Mouse (Mus musculus): ENCODE measurements around the gene Lrrtm1. TPM values are rescaled to one million over a fixed set of nuclear protein-coding genes. Genes with fewer than 3 reads are reported as not detected.

The Lrrtm1 gene
- polyA plus RNA-seq, 1 experiment from 2014 or later = 48.9 TPM

GRCm38 (mm10) chr6:77222849-77223638, 19.4 kb upstream of the Lrrtm1 start:
- Histone ChIP-seq H3K27ac (ENCODE audit: low read depth, low read length) (no peak overlapping the region), H3K4me3 (ENCODE audit: low read depth, low read length) (no peak overlapping the region), H3K4me2 (ENCODE audit: low read depth, low read length) (no peak overlapping the region), H3K9ac (replicated peaks; ENCODE audit: low read depth, low read length) (no peak overlapping the region), H3K36me3 (ENCODE audit: control insufficient read depth, insufficient read depth, low read length) (no peaks in the 10 kb centered on the region), H3K27me3 (ENCODE audit: control insufficient read depth, insufficient read depth, low read length) (no peaks in the 10 kb centered on the region), H3K9me3 (ENCODE audit: control insufficient read depth, low read length) (no peaks in the 10 kb centered on the region), H3K4me1 (ENCODE audit: control insufficient read depth, insufficient read depth, low read length) (0 out of 2 replicates have a peak, but pooled peaks cover 5% of the 10 kb centered on the region)
- peak; percentile 93 for ATAC-seq (ENCODE audit: low read depth)
- 31% methylated on average over 16 of the region's 16 CpGs for WGBS

- no peak overlapping the region for H3K27ac ChIP-seq (ENCODE audit: low read depth, low read length)
- no peak overlapping the region for H3K4me3 ChIP-seq (ENCODE audit: low read depth, low read length)
- H3K4me1 ChIP-seq (ENCODE audit: control insufficient read depth, insufficient read depth, low read length) = no peaks in the 10 kb centered on the region
- H3K4me2 ChIP-seq (ENCODE audit: low read depth, low read length) = no peak overlapping the region
- H3K36me3 ChIP-seq (ENCODE audit: control insufficient read depth, insufficient read depth, low read length) = no peaks in the 10 kb centered on the region
- H3K9me3 ChIP-seq (ENCODE audit: control insufficient read depth, low read length) = no peaks in the 10 kb centered on the region
- no peaks in the 10 kb centered on the region for H3K27me3 ChIP-seq (ENCODE audit: control insufficient read depth, insufficient read depth, low read length)
- ATAC-seq (ENCODE audit: low read depth) = no peak
- WGBS = 3% methylated on average over 1 of the region's 1 CpGs
- no peak overlapping the region for H3K9ac ChIP-seq (replicated peaks; ENCODE audit: low read depth, low read length)
These were observed 2.1 kb upstream of the Lrrtm1 start for GRCm38 (mm10) chr6:77240426-77240825.

GRCm38 (mm10) chr6:77243541-77244231, 1.2 kb downstream of the Lrrtm1 start:
- under 1% methylated on average over 43 of the region's 43 CpGs for whole genome bisulfite sequencing

GRCm38 (mm10) chr6:77253480-77253879, 11.0 kb downstream of the Lrrtm1 start:
- no peaks in the 10 kb centered on the region for H3K4me1 ChIP-seq (ENCODE audit: control insufficient read depth, insufficient read depth, low read length)
- 83% methylated on average over 5 of the region's 5 CpGs for WGBS
- no peak overlapping the region for H3K9ac ChIP-seq (replicated peaks; ENCODE audit: low read depth, low read length)
- H3K27me3 ChIP-seq (ENCODE audit: control insufficient read depth, insufficient read depth, low read length) = no peaks in the 10 kb centered on the region
- H3K9me3 ChIP-seq (ENCODE audit: control insufficient read depth, low read length) = no peaks in the 10 kb centered on the region
- no peak overlapping the region for H3K4me2 ChIP-seq (ENCODE audit: low read depth, low read length)
- no peak overlapping the region for H3K4me3 ChIP-seq (ENCODE audit: low read depth, low read length)
- no peak for ATAC-seq (ENCODE audit: low read depth)
- H3K27ac ChIP-seq (ENCODE audit: low read depth, low read length) = no peak overlapping the region
- H3K36me3 ChIP-seq (ENCODE audit: control insufficient read depth, insufficient read depth, low read length) = no peaks in the 10 kb centered on the region

More at GRCm38 (mm10) chr6:77243541-77244231, 1.2 kb downstream of the Lrrtm1 start:
- Histone ChIP-seq H3K27ac (ENCODE audit: low read depth, low read length) (peak overlapping the region; percentile 90), H3K9ac (replicated peaks; ENCODE audit: low read depth, low read length) (peak overlapping the region; percentile 76), H3K36me3 (ENCODE audit: control insufficient read depth, insufficient read depth, low read length) (no peaks in the 10 kb centered on the region), H3K4me3 (ENCODE audit: low read depth, low read length) (peak overlapping the region; percentile 64), H3K9me3 (ENCODE audit: control insufficient read depth, low read length) (no peaks in the 10 kb centered on the region), H3K4me2 (ENCODE audit: low read depth, low read length) (peak overlapping the region; percentile 57), H3K4me1 (ENCODE audit: control insufficient read depth, insufficient read depth, low read length) (peaks cover 9% of the 10 kb centered on the region; the same call in 1 of the 2 replicates), H3K27me3 (ENCODE audit: control insufficient read depth, insufficient read depth, low read length) (no peaks in the 10 kb centered on the region)
- ATAC-seq (ENCODE audit: low read depth) = peak; percentile 67

GRCm38 (mm10) chr6:77256348-77256747, 13.9 kb downstream of the Lrrtm1 start:
- H3K36me3 ChIP-seq (ENCODE audit: control insufficient read depth, insufficient read depth, low read length) = no peaks in the 10 kb centered on the region
- H3K27ac ChIP-seq (ENCODE audit: low read depth, low read length) = no peak overlapping the region
- H3K27me3 ChIP-seq (ENCODE audit: control insufficient read depth, insufficient read depth, low read length) = no peaks in the 10 kb centered on the region
- 94% methylated on average over 4 of the region's 4 CpGs for WGBS
- H3K9ac ChIP-seq (replicated peaks; ENCODE audit: low read depth, low read length) = no peak overlapping the region
- no peak overlapping the region for H3K4me2 ChIP-seq (ENCODE audit: low read depth, low read length)
- no peaks in the 10 kb centered on the region for H3K4me1 ChIP-seq (ENCODE audit: control insufficient read depth, insufficient read depth, low read length)
- ATAC-seq (ENCODE audit: low read depth) = no peak
- H3K9me3 ChIP-seq (ENCODE audit: control insufficient read depth, low read length) = no peaks in the 10 kb centered on the region
- H3K4me3 ChIP-seq (ENCODE audit: low read depth, low read length) = no peak overlapping the region

GRCm38 (mm10) chr6:77257358-77258105, 15.0 kb downstream of the Lrrtm1 start:
- no peak for ATAC-seq (ENCODE audit: low read depth)
- H3K4me3 ChIP-seq (ENCODE audit: low read depth, low read length) = no peak overlapping the region
- H3K36me3 ChIP-seq (ENCODE audit: control insufficient read depth, insufficient read depth, low read length) = no peaks in the 10 kb centered on the region
- H3K27ac ChIP-seq (ENCODE audit: low read depth, low read length) = no peak overlapping the region
- H3K4me1 ChIP-seq (ENCODE audit: control insufficient read depth, insufficient read depth, low read length) = no peaks in the 10 kb centered on the region
- H3K9ac ChIP-seq (replicated peaks; ENCODE audit: low read depth, low read length) = no peak overlapping the region
- WGBS = 52% methylated on average over 7 of the region's 7 CpGs
- H3K27me3 ChIP-seq (ENCODE audit: control insufficient read depth, insufficient read depth, low read length) = no peaks in the 10 kb centered on the region
- no peak overlapping the region for H3K4me2 ChIP-seq (ENCODE audit: low read depth, low read length)
- no peaks in the 10 kb centered on the region for H3K9me3 ChIP-seq (ENCODE audit: control insufficient read depth, low read length)

GRCm38 (mm10) chr6:77265163-77265562, 22.7 kb downstream of the Lrrtm1 start:
- Histone ChIP-seq H3K27ac (ENCODE audit: low read depth, low read length) (no peak overlapping the region), H3K4me1 (ENCODE audit: control insufficient read depth, insufficient read depth, low read length) (no peaks in the 10 kb centered on the region), H3K9me3 (ENCODE audit: control insufficient read depth, low read length) (no peaks in the 10 kb centered on the region), H3K4me2 (ENCODE audit: low read depth, low read length) (no peak overlapping the region), H3K9ac (replicated peaks; ENCODE audit: low read depth, low read length) (no peak overlapping the region), H3K4me3 (ENCODE audit: low read depth, low read length) (no peak overlapping the region), H3K27me3 (ENCODE audit: control insufficient read depth, insufficient read depth, low read length) (no peaks in the 10 kb centered on the region), H3K36me3 (ENCODE audit: control insufficient read depth, insufficient read depth, low read length) (no peaks in the 10 kb centered on the region)
- no peak for ATAC-seq (ENCODE audit: low read depth)
- 81% methylated on average over 3 of the region's 3 CpGs for WGBS

GRCm38 (mm10) chr6:77278794-77279193, 36.3 kb downstream of the Lrrtm1 start:
- H3K9me3 ChIP-seq (ENCODE audit: control insufficient read depth, low read length) = no peaks in the 10 kb centered on the region
- no peaks in the 10 kb centered on the region for H3K36me3 ChIP-seq (ENCODE audit: control insufficient read depth, insufficient read depth, low read length)
- no peak overlapping the region for H3K9ac ChIP-seq (replicated peaks; ENCODE audit: low read depth, low read length)
- ATAC-seq (ENCODE audit: low read depth) = no peak
- H3K4me1 ChIP-seq (ENCODE audit: control insufficient read depth, insufficient read depth, low read length) = no peaks in the 10 kb centered on the region
- H3K4me2 ChIP-seq (ENCODE audit: low read depth, low read length) = no peak overlapping the region
- whole genome bisulfite sequencing = 63% methylated on average over 5 of the region's 5 CpGs
- H3K27ac ChIP-seq (ENCODE audit: low read depth, low read length) = no peak overlapping the region
- no peak overlapping the region for H3K4me3 ChIP-seq (ENCODE audit: low read depth, low read length)
- no peaks in the 10 kb centered on the region for H3K27me3 ChIP-seq (ENCODE audit: control insufficient read depth, insufficient read depth, low read length)

All from neural tube, embryonic 14.5 days (tissue).